Mouse (Mus musculus): Measurements from ENCODE around the gene Phc2. TPM values are rescaled to one million over a fixed set of nuclear protein-coding genes. Genes with fewer than 3 reads are reported as not detected.

Gene Phc2
- polyA plus RNA-seq, 1 experiment from 2014 or later = 14.6 TPM

DNA sequence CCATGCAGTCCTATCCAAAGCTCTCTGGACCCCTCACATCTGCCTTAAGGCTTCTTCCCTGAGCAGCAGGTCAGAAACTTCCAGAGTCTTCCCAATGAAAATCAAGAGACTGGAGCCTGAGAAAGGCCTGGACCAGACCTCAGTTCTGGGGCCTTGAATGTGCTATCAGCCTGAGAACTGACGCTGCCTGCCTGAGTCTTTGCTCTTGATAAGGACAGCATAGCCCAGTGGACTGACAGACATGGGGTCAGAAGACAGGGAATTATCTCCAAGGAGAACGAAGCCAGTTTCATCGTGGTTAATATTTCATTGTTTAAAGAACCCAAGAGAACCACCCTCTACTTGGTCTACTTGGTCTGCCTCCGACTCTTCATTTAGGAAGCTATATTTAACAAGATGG lies 128.1 kb downstream of the Phc2 start:
- no peak overlapping the region for H3K9ac ChIP-seq (replicated peaks)
- no peak overlapping the region for H3K27ac ChIP-seq (ENCODE audit: low read depth)
- ATAC-seq = no peak

DNA sequence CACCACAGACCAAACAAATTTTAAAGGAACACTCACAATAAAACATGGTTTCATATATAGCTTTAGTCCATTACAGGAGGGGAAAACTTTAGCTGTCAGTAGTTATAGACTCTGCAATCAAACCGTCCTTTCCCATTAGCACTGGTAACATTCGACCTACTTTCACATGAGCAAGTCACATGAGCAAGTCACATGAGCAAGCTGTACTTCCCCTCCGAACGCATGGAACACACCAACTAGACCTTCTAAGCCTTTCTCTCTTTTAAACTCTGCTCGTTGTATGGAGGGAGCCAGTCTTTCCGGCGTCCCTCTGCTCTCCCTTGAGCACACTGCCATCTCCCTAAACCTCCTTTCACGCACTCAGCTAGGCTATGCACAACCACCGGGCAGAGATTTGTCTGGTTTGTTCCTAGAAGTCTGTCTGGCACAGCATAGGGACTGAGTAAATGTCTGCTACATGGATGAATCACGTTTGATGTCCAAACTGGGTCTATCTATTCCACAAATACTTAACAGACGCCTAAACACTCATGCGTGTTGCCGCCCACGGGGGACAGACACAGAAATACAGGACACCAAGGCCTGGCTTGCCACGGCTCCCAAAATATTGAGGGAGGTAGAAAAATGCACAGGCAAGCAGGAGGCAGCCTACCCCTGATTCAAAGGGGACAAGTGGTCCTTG lies 130.6 kb downstream of the Phc2 start:
- 0 out of 2 replicates have a peak, but pooled peaks cover 2% of the 10 kb centered on the region for H3K4me1 ChIP-seq (ENCODE audit: insufficient read depth)
- H3K9me3 ChIP-seq (ENCODE audit: low read length) = no peaks in the 10 kb centered on the region
- DNase-seq = no peak
- H3K27me3 ChIP-seq (ENCODE audit: insufficient read depth, low read length) = no peaks in the 10 kb centered on the region
- 86% methylated on average over 15 of the region's 15 CpGs for WGBS (ENCODE audit: insufficient replicate concordance)
- H3K9ac ChIP-seq (replicated peaks) = no peak overlapping the region
- ATAC-seq = no peak
- H3K27ac ChIP-seq (ENCODE audit: low read depth) = no peak overlapping the region
- no peak overlapping the region for H3K4me3 ChIP-seq (ENCODE audit: low read depth, low read length)
- H3K4me2 ChIP-seq (ENCODE audit: low read depth, low read length) = no peak overlapping the region
- peaks cover 39% of the 10 kb centered on the region for H3K36me3 ChIP-seq (replicated peaks; ENCODE audit: insufficient read depth, low read length)
- TF ChIP-seq EP300 (IDR thresholded peaks at IDR 0.05; ENCODE audit: low read depth) (no peak), CTCF (IDR thresholded peaks at IDR 0.05; ENCODE audit: low read depth) (no peak)

More for the DNA sequence above, 128.1 kb downstream of the Phc2 start:
- Histone ChIP-seq H3K4me2 (ENCODE audit: low read depth, low read length) (no peak overlapping the region), H3K36me3 (replicated peaks; ENCODE audit: insufficient read depth, low read length) (peaks cover 42% of the 10 kb centered on the region), H3K9me3 (ENCODE audit: low read length) (no peaks in the 10 kb centered on the region), H3K27me3 (ENCODE audit: insufficient read depth, low read length) (no peaks in the 10 kb centered on the region), H3K4me1 (ENCODE audit: insufficient read depth) (no peaks in the 10 kb centered on the region), H3K4me3 (ENCODE audit: low read depth, low read length) (no peak overlapping the region)
- no peak for TF ChIP-seq EP300 (IDR thresholded peaks at IDR 0.05; ENCODE audit: low read depth)
- no peak for TF ChIP-seq CTCF (IDR thresholded peaks at IDR 0.05; ENCODE audit: low read depth)
- 52% methylated on average over 4 of the region's 4 CpGs for whole genome bisulfite sequencing (ENCODE audit: insufficient replicate concordance)
- no peak for DNase-seq

DNA sequence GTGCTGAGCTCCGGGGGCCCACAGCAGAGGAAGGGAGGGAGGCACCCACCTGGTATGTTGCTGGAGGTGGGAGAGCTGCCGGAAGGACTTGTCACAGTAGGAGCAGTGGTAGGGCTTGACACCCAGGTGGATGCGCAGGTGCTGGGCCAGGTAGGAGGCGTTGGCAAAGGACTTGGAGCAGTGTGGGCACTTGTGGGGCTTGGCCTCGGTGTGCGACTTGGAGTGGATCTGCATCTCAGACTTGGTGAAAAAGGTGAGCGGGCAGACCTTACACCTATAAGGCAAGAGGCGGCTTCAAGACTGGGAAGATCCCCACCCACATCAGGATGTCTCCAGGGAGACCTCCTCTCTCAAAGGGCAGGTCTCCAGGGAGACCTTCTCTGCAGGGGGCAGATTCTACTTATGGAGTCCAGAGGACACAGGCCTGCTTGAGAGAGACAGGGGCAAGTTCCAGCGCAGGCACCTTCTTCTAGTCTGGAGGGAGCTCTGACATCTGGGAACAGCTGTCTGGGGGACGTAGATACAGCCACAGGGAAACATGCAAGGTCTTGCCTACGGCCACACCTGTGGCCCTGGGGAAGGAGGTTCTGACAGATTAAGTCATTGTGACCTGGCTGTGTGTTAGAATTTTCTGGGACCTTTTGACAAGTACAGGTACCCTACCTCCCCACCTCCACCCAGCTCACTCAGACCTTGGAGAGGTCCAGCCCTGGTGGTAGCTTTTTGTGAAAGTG lies 131.6 kb downstream of the Phc2 start:
- no peak overlapping the region for H3K4me3 ChIP-seq (ENCODE audit: low read depth, low read length)
- 0 out of 2 replicates have a peak, but pooled peaks cover 2% of the 10 kb centered on the region for H3K4me1 ChIP-seq (ENCODE audit: insufficient read depth)
- TF ChIP-seq EP300 (IDR thresholded peaks at IDR 0.05; ENCODE audit: low read depth) (no peak), CTCF (IDR thresholded peaks at IDR 0.05; ENCODE audit: low read depth) (no peak)
- H3K27me3 ChIP-seq (ENCODE audit: insufficient read depth, low read length) = no peaks in the 10 kb centered on the region
- no peak overlapping the region for H3K9ac ChIP-seq (replicated peaks)
- H3K4me2 ChIP-seq (ENCODE audit: low read depth, low read length) = no peak overlapping the region
- DNase-seq (no peak), ATAC-seq (no peak)
- peaks cover 38% of the 10 kb centered on the region for H3K36me3 ChIP-seq (replicated peaks; ENCODE audit: insufficient read depth, low read length)
- H3K9me3 ChIP-seq (ENCODE audit: low read length) = no peaks in the 10 kb centered on the region
- no peak overlapping the region for H3K27ac ChIP-seq (ENCODE audit: low read depth)
- 88% methylated on average over 11 of the region's 11 CpGs for WGBS (ENCODE audit: insufficient replicate concordance)

DNA sequence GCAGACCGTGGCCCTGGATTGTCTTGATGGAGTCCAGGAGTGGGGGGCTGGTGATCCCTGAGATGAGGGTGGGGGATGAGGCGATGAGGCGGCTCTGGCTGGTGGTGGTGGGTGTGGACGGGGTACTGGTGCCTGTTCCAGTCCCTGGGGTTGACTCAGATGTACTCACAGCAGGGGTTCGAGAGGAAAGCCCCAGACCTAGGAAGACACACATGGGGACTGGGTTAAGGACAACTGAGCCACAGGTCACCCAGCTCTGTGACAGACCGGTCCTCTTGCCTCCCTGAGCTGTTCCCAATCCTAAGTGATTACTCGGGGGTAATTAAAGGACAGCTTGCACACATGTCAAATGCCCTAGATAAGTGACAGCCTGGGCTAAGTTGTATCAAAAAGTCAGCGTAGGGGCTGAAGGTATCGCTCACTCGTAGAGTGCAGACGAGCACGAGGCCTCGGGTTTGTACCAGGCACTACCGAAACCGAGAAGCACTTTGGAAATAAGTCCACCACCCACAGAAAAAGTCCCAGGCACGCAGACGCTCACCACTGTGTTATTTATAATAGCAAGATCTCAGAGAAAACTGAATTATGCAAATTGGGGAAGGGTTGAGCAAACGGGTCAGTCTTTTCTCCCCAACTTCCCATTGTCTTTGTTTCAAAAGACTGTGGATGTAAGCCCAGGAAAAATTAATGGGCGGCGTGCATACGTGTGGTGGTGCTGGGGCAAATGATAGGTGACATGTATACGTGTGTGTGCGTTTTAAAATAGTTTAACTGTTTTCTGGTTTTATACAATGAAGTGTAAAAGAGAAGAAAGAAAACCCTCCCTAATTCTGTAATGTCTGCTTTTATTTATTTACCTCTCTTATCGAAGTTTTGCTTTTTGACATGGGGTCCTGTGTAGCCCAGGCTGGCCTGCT lies 132.8 kb downstream of the Phc2 start:
- WGBS (ENCODE audit: insufficient replicate concordance) = 91% methylated on average over 24 of the region's 24 CpGs
- no peak overlapping the region for H3K27ac ChIP-seq (ENCODE audit: low read depth)

GRCm38 (mm10) chr4:128788108-128788507 lies 133.6 kb downstream of the Phc2 start:
- no peak for ATAC-seq

More for the DNA sequence above, 132.8 kb downstream of the Phc2 start:
- H3K4me1 ChIP-seq (ENCODE audit: insufficient read depth) = 0 out of 2 replicates have a peak, but pooled peaks cover 2% of the 10 kb centered on the region
- H3K4me2 ChIP-seq (ENCODE audit: low read depth, low read length) = no peak overlapping the region
- H3K27me3 ChIP-seq (ENCODE audit: insufficient read depth, low read length) = no peaks in the 10 kb centered on the region
- H3K36me3 ChIP-seq (replicated peaks; ENCODE audit: insufficient read depth, low read length) = peaks cover 29% of the 10 kb centered on the region
- H3K9ac ChIP-seq (replicated peaks) = no peak overlapping the region
- H3K9me3 ChIP-seq (ENCODE audit: low read length) = no peaks in the 10 kb centered on the region
- ATAC-seq = no peak
- DNase-seq = no peak
- H3K4me3 ChIP-seq (ENCODE audit: low read depth, low read length) = no peak overlapping the region
- TF ChIP-seq CTCF (IDR thresholded peaks at IDR 0.05; ENCODE audit: low read depth) = no peak
- TF ChIP-seq EP300 (IDR thresholded peaks at IDR 0.05; ENCODE audit: low read depth) = no peak

More at GRCm38 (mm10) chr4:128788108-128788507, 133.6 kb downstream of the Phc2 start:
- H3K27ac ChIP-seq (ENCODE audit: low read depth) = no peak overlapping the region
- H3K4me2 ChIP-seq (ENCODE audit: low read depth, low read length) = no peak overlapping the region
- no peaks in the 10 kb centered on the region for H3K9me3 ChIP-seq (ENCODE audit: low read length)
- DNase-seq = no peak
- TF ChIP-seq EP300 (IDR thresholded peaks at IDR 0.05; ENCODE audit: low read depth) = no peak
- TF ChIP-seq CTCF (IDR thresholded peaks at IDR 0.05; ENCODE audit: low read depth) = no peak
- no peaks in the 10 kb centered on the region for H3K27me3 ChIP-seq (ENCODE audit: insufficient read depth, low read length)
- H3K9ac ChIP-seq (replicated peaks) = no peak overlapping the region
- peaks cover 29% of the 10 kb centered on the region for H3K36me3 ChIP-seq (replicated peaks; ENCODE audit: insufficient read depth, low read length)
- 0 out of 2 replicates have a peak, but pooled peaks cover 2% of the 10 kb centered on the region for H3K4me1 ChIP-seq (ENCODE audit: insufficient read depth)
- WGBS (ENCODE audit: insufficient replicate concordance) = 92% methylated on average over 4 of the region's 4 CpGs
- no peak overlapping the region for H3K4me3 ChIP-seq (ENCODE audit: low read depth, low read length)
